Mouse (Mus musculus): ENCODE data around the gene Spon1. TPM values are rescaled to one million over a fixed set of nuclear protein-coding genes. Genes with fewer than 3 reads are reported as not detected.

Spon1 gene
- polyA plus RNA-seq, 1 experiment from 2014 or later = 47.0 TPM

GRCm38 (mm10) chr7:113843150-113843549, 77.4 kb downstream of the Spon1 start:
- no peak for ATAC-seq
- H3K4me2 ChIP-seq (ENCODE audit: low read length) = no peak overlapping the region
- no peak overlapping the region for H3K4me3 ChIP-seq (ENCODE audit: low read depth, low read length)
- no peaks in the 10 kb centered on the region for H3K4me1 ChIP-seq (ENCODE audit: control insufficient read depth, insufficient read depth, low read length)
- WGBS = 72% methylated on average over 2 of the region's 2 CpGs
- H3K27ac ChIP-seq (ENCODE audit: low read length) = no peak overlapping the region
- no peaks in the 10 kb centered on the region for H3K9me3 ChIP-seq (replicated peaks; ENCODE audit: control insufficient read depth, low read length, poor library complexity, severe bottlenecking)
- no peaks in the 10 kb centered on the region for H3K36me3 ChIP-seq (ENCODE audit: control insufficient read depth, insufficient read depth, low read length)
- H3K27me3 ChIP-seq (ENCODE audit: control insufficient read depth, insufficient read depth, low read depth, low read length) = no peaks in the 10 kb centered on the region
- no peak overlapping the region for H3K9ac ChIP-seq (ENCODE audit: low read depth, low read length)

- no peaks in the 10 kb centered on the region for H3K36me3 ChIP-seq (ENCODE audit: control insufficient read depth, insufficient read depth, low read length)
- H3K27ac ChIP-seq (ENCODE audit: low read length) = no peak overlapping the region
- H3K9ac ChIP-seq (ENCODE audit: low read depth, low read length) = no peak overlapping the region
- H3K9me3 ChIP-seq (replicated peaks; ENCODE audit: control insufficient read depth, low read length, poor library complexity, severe bottlenecking) = no peaks in the 10 kb centered on the region
- WGBS = 59% methylated on average over 5 of the region's 5 CpGs
- no peaks in the 10 kb centered on the region for H3K4me1 ChIP-seq (ENCODE audit: control insufficient read depth, insufficient read depth, low read length)
- no peak overlapping the region for H3K4me2 ChIP-seq (ENCODE audit: low read length)
- H3K27me3 ChIP-seq (ENCODE audit: control insufficient read depth, insufficient read depth, low read depth, low read length) = no peaks in the 10 kb centered on the region
- no peak overlapping the region for H3K4me3 ChIP-seq (ENCODE audit: low read depth, low read length)
- no peak for ATAC-seq
Observed at GRCm38 (mm10) chr7:113845191-113845590, 79.4 kb downstream of the Spon1 start.

GRCm38 (mm10) chr7:113846553-113846952, 80.8 kb downstream of the Spon1 start:
- no peak for ATAC-seq
- Histone ChIP-seq H3K4me2 (ENCODE audit: low read length) (no peak overlapping the region), H3K4me3 (ENCODE audit: low read depth, low read length) (no peak overlapping the region), H3K9me3 (replicated peaks; ENCODE audit: control insufficient read depth, low read length, poor library complexity, severe bottlenecking) (no peaks in the 10 kb centered on the region), H3K27ac (ENCODE audit: low read length) (no peak overlapping the region), H3K36me3 (ENCODE audit: control insufficient read depth, insufficient read depth, low read length) (no peaks in the 10 kb centered on the region), H3K27me3 (ENCODE audit: control insufficient read depth, insufficient read depth, low read depth, low read length) (no peaks in the 10 kb centered on the region), H3K9ac (ENCODE audit: low read depth, low read length) (no peak overlapping the region), H3K4me1 (ENCODE audit: control insufficient read depth, insufficient read depth, low read length) (no peaks in the 10 kb centered on the region)
- 49% methylated on average over 3 of the region's 3 CpGs for WGBS

GRCm38 (mm10) chr7:113847041-113847819, 81.4 kb downstream of the Spon1 start:
- Histone ChIP-seq H3K27me3 (ENCODE audit: control insufficient read depth, insufficient read depth, low read depth, low read length) (no peaks in the 10 kb centered on the region), H3K9me3 (replicated peaks; ENCODE audit: control insufficient read depth, low read length, poor library complexity, severe bottlenecking) (no peaks in the 10 kb centered on the region), H3K4me2 (ENCODE audit: low read length) (no peak overlapping the region), H3K27ac (ENCODE audit: low read length) (no peak overlapping the region), H3K4me1 (ENCODE audit: control insufficient read depth, insufficient read depth, low read length) (no peaks in the 10 kb centered on the region), H3K4me3 (ENCODE audit: low read depth, low read length) (no peak overlapping the region), H3K36me3 (ENCODE audit: control insufficient read depth, insufficient read depth, low read length) (no peaks in the 10 kb centered on the region), H3K9ac (ENCODE audit: low read depth, low read length) (no peak overlapping the region)
- no peak for ATAC-seq
- WGBS = 88% methylated on average over 7 of the region's 7 CpGs

GRCm38 (mm10) chr7:113850389-113850788, 84.6 kb downstream of the Spon1 start:
- Histone ChIP-seq H3K4me2 (ENCODE audit: low read length) (no peak overlapping the region), H3K27me3 (ENCODE audit: control insufficient read depth, insufficient read depth, low read depth, low read length) (no peaks in the 10 kb centered on the region), H3K4me3 (ENCODE audit: low read depth, low read length) (no peak overlapping the region), H3K27ac (ENCODE audit: low read length) (no peak overlapping the region), H3K36me3 (ENCODE audit: control insufficient read depth, insufficient read depth, low read length) (no peaks in the 10 kb centered on the region), H3K4me1 (ENCODE audit: control insufficient read depth, insufficient read depth, low read length) (no peaks in the 10 kb centered on the region), H3K9me3 (replicated peaks; ENCODE audit: control insufficient read depth, low read length, poor library complexity, severe bottlenecking) (no peaks in the 10 kb centered on the region), H3K9ac (ENCODE audit: low read depth, low read length) (no peak overlapping the region)
- 59% methylated on average over 4 of the region's 4 CpGs for WGBS
- ATAC-seq = no peak

GRCm38 (mm10) chr7:113855396-113855795, 89.6 kb downstream of the Spon1 start:
- H3K4me2 ChIP-seq (ENCODE audit: low read length) = no peak overlapping the region
- H3K9me3 ChIP-seq (replicated peaks; ENCODE audit: control insufficient read depth, low read length, poor library complexity, severe bottlenecking) = no peaks in the 10 kb centered on the region
- no peak overlapping the region for H3K9ac ChIP-seq (ENCODE audit: low read depth, low read length)
- no peak overlapping the region for H3K4me3 ChIP-seq (ENCODE audit: low read depth, low read length)
- no peaks in the 10 kb centered on the region for H3K4me1 ChIP-seq (ENCODE audit: control insufficient read depth, insufficient read depth, low read length)
- 87% methylated on average over 4 of the region's 4 CpGs for WGBS
- ATAC-seq = no peak
- H3K27ac ChIP-seq (ENCODE audit: low read length) = no peak overlapping the region
- H3K36me3 ChIP-seq (ENCODE audit: control insufficient read depth, insufficient read depth, low read length) = no peaks in the 10 kb centered on the region
- no peaks in the 10 kb centered on the region for H3K27me3 ChIP-seq (ENCODE audit: control insufficient read depth, insufficient read depth, low read depth, low read length)

GRCm38 (mm10) chr7:113856067-113856466, 90.3 kb downstream of the Spon1 start:
- H3K27ac ChIP-seq (ENCODE audit: low read length) = no peak overlapping the region
- no peak overlapping the region for H3K4me2 ChIP-seq (ENCODE audit: low read length)
- no peaks in the 10 kb centered on the region for H3K9me3 ChIP-seq (replicated peaks; ENCODE audit: control insufficient read depth, low read length, poor library complexity, severe bottlenecking)
- no peaks in the 10 kb centered on the region for H3K4me1 ChIP-seq (ENCODE audit: control insufficient read depth, insufficient read depth, low read length)
- no peak overlapping the region for H3K4me3 ChIP-seq (ENCODE audit: low read depth, low read length)
- ATAC-seq = no peak
- 79% methylated on average over 3 of the region's 3 CpGs for WGBS
- no peak overlapping the region for H3K9ac ChIP-seq (ENCODE audit: low read depth, low read length)
- no peaks in the 10 kb centered on the region for H3K27me3 ChIP-seq (ENCODE audit: control insufficient read depth, insufficient read depth, low read depth, low read length)
- no peaks in the 10 kb centered on the region for H3K36me3 ChIP-seq (ENCODE audit: control insufficient read depth, insufficient read depth, low read length)

- Histone ChIP-seq H3K27me3 (ENCODE audit: control insufficient read depth, insufficient read depth, low read depth, low read length) (no peaks in the 10 kb centered on the region), H3K4me3 (ENCODE audit: low read depth, low read length) (no peak overlapping the region), H3K27ac (ENCODE audit: low read length) (no peak overlapping the region), H3K9me3 (replicated peaks; ENCODE audit: control insufficient read depth, low read length, poor library complexity, severe bottlenecking) (no peaks in the 10 kb centered on the region), H3K36me3 (ENCODE audit: control insufficient read depth, insufficient read depth, low read length) (no peaks in the 10 kb centered on the region), H3K4me1 (ENCODE audit: control insufficient read depth, insufficient read depth, low read length) (no peaks in the 10 kb centered on the region), H3K4me2 (ENCODE audit: low read length) (no peak overlapping the region), H3K9ac (ENCODE audit: low read depth, low read length) (no peak overlapping the region)
- no peak for ATAC-seq
- WGBS = 67% methylated on average over 5 of the region's 5 CpGs
Observed at GRCm38 (mm10) chr7:113859480-113859881, 93.7 kb downstream of the Spon1 start.

GRCm38 (mm10) chr7:113861964-113862363, 96.2 kb downstream of the Spon1 start:
- Histone ChIP-seq H3K27me3 (ENCODE audit: control insufficient read depth, insufficient read depth, low read depth, low read length) (no peaks in the 10 kb centered on the region), H3K4me2 (ENCODE audit: low read length) (no peak overlapping the region), H3K4me1 (ENCODE audit: control insufficient read depth, insufficient read depth, low read length) (no peaks in the 10 kb centered on the region), H3K9ac (ENCODE audit: low read depth, low read length) (no peak overlapping the region), H3K9me3 (replicated peaks; ENCODE audit: control insufficient read depth, low read length, poor library complexity, severe bottlenecking) (no peaks in the 10 kb centered on the region), H3K4me3 (ENCODE audit: low read depth, low read length) (no peak overlapping the region), H3K36me3 (ENCODE audit: control insufficient read depth, insufficient read depth, low read length) (no peaks in the 10 kb centered on the region), H3K27ac (ENCODE audit: low read length) (no peak overlapping the region)
- ATAC-seq = no peak
- WGBS = 92% methylated on average over 4 of the region's 4 CpGs
